Mouse (Mus musculus): ENCODE measurements around the gene Ptov1.

GRCm38 (mm10) chr7:44856265-44856916 lies 13.2 kb downstream of the Ptov1 start:
- TF ChIP-seq CTCF (IDR thresholded peaks at IDR 0.05), result no peak
- TF ChIP-seq EP300 (IDR thresholded peaks at IDR 0.05), result no peak
